Mouse (Mus musculus) yolk sac, embryonic 10.5 days (tissue): ENCODE measurements at regions not wholly inside any gene's neighbourhood (a gene's known extent, or its start where the extent isn't known, plus 50 kb on each side); places are given as distances from the start of the nearest gene placed in this dataset.

ENCODE experiments used
- DNase-seq: peaks from one replicate; pipeline ENCODE4 v3.0.0-alpha.2; 2017; ENCODE audit warnings: low spot score

DNA sequence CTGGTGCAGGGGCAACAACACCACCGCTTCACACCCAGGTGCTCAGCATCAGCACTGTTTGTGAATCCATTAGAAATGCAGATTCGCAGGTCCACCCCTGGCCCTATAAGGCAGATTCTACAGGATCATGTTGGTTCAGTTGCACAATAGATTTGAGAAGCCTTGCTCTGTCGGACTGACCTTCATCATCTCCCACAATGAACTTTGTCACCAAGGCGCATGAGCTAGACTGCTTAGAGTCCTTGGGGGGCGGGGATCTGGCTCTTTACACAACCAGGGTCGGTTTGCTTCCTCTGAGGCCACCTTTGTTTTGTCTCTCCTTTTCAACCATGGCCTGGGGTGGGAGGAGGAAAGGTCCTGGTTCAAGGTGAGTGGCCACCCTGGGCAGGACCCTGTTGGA is 209.7 kb downstream of the Igsf11 start:
- DNase-seq = peak; percentile 27

DNA sequence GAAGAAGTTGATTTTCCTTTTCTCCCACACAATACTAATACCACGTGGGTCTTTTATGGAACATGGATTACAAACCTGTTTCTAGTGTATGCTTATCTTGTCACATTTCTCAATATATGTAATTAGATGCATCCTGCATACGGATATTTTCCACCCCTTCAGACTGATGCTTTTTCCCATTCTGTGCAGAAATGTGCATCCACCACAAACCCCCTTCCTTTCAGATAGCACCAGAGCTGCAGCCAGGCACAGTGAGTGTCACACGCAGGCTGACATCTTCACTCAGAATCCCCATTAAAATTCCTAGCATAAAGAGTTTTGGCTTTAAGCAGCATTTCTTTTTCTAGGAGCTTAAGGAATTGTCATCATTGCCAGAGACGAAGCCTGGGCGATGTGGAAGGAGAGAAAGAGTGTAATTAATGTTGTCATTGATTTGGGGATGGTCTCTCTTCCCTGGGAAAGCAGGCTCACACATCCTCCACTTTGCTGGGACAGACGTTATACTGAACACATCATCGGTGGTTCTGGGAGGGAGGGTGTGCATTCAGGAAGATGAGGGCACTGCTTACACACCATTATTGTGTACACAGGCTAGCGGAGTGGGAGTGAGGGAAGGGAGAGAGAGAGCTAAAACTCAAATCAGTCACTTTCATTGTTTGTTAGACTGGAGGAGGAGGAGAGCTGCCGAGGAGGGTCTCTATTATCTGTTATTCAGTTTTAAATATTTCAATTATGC is 211.1 kb downstream of the Igsf11 start:
- no peak for DNase-seq

DNA sequence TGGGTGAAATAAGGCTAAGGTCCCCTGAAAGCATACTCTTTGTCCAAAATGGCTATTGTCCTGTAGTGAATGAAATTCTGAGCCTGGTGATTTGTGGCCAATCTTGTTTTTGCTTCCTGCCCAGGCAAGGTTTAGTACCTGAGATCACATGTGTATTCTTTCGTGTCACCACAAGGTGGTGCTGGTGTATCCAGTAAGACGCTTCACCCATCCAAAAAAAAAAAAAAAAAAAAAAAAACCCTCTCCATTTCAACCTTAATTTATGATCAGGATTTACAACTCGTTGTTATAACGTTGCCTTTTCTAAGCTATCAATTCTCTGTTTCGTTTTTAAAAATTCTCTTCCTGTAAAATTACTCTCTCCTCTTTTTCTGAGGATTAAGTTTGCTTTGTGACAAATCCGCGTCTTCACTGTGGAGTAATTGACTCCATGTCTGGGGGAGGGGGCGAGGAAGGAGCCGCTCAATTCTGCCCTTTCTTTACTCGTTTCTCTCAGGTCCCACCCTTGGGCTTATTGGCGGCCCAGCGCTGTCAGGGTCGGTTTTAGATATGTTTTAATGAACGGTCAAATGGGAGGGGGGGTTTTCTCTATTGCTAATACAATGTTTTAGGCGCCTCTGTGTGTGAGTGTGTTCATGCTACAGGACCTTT is 217.0 kb downstream of the Igsf11 start:
- DNase-seq = no peak

DNA sequence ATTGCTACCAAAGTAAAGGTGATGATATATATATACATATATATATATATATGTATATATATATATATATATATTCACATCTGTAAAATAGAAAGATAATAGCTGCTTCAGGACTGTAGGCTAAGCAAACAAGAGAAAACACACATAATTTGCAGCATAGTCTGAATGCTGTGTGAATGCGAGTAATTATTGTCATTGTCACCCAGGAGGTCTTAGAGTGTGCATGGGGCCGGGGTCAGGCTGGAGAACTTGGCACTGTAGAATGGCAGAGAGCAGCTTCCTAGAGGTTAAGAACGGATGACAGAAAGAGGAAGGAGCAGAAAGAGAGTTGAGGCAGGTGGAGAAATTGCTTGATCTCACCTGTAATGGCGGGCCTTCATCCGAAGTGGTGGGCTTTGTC is 217.6 kb downstream of the Igsf11 start:
- no peak for DNase-seq

DNA sequence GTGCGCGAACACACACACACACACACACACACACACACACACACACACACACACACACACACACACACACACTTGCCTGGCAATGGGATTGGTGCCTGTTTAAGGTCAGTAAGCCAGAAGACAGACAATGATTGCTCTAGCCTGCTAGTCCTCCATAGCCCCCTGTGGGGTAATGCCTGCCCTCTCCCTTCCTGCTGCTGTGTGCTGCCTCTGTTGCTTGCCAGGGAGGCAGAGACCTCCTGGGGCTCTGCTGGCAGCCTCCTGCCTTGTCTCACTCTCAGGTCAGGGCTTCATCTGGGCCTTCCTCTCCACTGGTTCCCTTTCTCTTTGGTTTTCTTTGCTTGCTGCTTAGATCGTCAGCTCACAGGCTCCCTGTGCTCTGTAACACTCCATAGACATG is 225.6 kb downstream of the Igsf11 start:
- DNase-seq = no peak

DNA sequence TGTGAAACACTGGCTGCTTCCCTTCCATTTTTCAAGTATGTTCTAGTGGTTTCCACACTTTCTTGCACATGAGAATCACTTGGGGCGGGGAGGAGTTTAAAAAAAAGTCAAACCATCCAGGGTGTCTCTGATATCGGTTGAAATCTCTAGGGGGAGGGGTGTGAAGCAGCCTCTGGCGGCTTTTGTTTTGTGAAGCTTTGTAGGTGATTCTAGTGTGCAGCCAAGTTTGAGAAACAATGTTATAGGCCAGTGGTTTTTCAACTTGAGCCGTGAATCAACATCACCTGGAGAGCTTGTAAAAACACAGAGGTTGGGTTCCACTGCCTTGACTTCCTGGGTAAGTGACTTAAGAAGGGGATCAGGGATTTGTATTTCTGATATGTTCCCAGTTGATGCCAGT is 227.3 kb downstream of the Igsf11 start:
- no peak for DNase-seq

DNA sequence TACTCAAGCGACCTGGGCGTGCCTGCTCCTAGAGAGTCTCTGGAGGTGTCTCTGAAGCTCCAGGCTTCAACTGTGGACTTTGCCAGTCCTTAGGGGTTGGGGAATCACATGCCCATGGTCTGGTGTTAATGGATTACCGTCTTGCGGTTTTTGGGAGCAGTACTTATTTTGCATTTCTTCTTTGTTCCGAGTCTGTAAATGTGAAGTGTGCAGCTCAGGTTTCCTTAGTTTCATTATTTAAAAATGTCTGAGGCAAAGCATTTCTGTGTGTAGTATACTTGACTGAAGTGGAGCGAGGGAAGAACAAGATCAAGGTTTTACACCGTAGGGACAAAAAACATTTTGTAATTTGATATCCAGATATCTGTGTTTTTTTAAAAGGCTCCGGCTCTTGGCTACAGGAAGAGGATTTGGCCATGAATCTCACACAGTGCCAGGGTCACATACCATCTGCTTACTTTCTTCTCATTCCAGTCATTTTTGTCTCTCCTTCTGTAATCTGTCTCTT is 231.0 kb downstream of the Igsf11 start:
- DNase-seq = peak; percentile 22

DNA sequence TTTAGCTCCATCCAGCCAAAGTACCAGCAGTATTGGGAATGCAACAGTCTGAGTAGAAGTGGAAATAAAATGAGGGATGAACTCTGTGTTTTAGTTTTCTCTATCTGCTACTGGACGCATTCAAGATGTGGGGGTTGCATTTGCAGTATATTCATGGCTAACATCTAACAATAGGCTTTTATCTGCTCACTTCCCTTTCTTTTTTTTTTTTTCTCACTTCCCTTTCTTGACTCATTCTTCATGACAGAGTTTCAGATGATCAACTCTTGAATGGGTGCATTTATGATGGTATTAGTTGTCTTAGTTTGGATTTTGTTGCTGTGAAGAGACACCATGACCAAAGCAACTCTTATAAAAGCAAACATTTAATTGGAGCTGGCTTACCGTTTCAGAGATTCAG is 240.0 kb downstream of the Igsf11 start:
- no peak for DNase-seq

DNA sequence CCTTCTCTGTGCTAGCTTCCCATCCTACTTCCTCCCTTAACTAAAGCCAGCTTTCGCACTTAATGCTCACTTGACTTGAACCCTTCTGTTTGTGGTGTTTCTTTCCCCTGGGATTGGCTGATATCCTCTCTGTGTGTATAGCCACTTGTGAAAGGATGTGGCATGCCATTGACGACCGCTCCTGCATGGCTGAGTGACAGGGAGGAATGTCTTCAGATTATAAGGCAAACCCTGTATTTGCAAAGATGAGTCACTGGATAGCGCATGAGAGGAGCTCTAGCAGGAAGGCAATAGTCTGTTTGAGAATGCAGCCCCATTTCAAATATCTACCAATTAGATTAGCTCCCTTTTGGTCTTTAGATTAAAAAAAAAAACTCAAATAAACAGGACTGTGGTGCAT is 243.3 kb downstream of the Igsf11 start:
- no peak for DNase-seq

DNA sequence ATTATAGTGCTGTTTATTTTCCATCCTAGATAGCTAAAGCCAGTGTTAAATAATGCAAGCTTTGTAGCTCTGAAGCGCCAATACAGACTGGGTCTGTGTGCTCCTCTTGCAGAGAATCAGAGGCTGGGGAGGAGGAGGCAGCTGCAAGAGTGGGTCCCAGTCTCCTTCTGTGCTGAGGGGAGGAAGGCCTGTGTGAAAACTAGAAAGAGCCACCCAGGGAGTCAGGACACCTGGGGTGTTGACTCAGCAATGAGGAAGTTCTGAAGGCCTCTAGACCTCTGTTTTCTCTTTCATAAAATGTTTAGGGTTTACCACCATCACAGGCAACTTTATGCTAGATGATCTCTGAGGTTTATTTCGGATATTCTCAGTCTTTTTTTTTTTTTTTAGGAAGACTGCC is 254.7 kb downstream of the Igsf11 start:
- DNase-seq = no peak

DNA sequence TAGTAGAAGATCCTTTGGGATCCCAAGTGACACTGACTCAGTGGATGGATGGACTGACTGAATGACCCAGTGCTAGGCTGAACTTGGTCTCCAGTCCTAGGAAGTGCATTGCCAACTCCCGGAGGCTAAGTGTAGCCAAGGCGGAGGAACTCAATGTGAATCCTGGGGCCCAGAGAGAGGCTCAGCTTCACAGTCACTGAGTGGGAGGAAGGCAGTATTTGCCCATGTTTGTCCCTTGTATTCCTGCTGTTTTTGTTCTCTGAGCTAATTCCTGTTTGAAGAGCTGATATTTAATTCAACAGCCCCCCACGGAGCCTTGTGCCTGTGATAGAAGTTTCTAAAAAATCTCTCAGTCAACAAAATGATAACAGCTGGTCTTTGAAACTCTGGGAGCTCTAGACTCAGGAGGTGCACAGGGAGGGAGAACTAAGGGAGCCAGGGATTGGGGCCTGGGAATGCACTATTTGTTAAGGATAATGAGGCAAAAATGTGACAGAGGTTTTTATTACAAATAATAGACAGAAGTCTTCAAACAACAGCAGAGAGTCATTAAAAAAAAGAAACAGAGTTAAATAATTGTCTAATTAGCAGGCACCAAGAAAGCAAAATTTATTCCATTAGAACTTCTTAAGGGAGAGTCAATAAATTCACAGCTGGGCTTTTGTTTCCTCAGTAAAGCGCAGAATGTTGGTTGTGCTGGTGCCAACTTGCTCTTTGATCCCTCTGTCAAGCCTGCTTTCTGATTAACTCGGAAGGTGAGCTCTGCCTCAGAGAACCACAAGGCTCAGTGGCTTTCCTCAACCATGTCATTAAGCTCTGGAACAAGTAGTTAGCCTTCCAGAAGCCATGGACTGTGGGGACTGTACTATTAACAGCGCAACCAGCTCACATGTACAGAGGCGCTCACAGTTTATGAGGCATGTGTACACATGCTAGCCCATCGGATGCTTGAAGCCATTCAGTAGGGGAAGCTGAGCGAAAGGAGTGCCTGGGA is 259.2 kb downstream of the Igsf11 start:
- DNase-seq = no peak

DNA sequence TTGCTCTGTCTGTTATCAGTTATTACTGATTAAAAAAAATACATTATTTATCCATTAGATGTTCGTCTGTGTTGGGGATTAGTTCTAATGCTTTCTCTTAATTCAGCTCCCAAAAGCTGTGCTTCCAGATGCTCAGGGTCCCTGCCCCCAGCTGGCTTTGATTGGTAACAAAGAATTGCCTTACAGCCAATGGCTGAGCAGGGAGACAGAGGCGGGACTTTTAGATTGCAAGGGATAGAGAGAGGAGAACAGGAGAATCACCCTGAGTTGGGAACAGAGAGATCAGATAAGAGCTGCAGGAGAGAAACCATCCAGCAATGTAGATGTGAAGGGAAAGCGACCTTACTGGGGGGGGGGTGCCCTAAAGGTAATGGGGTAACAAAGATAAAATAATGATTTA is 266.4 kb downstream of the Igsf11 start:
- no peak for DNase-seq

DNA sequence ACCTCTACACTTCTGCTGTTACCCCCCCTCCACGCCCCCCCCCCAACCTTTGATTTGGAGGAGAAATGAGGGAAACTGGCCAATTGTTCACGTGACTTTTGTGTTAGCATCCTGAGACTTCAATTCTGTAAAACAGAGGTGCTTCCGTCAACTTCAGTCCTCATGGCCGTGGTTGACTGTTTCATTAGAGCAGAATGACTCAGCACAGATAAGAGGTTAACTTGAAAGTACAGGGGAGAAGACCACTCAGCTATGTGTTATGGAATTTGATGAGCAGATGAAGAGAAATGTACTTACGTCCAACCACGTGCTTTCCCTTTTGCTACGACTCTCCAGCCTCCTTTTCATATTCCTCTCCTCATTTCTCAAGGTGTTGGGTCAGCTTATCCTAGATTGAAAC is 267.3 kb downstream of the Igsf11 start:
- DNase-seq = no peak

DNA sequence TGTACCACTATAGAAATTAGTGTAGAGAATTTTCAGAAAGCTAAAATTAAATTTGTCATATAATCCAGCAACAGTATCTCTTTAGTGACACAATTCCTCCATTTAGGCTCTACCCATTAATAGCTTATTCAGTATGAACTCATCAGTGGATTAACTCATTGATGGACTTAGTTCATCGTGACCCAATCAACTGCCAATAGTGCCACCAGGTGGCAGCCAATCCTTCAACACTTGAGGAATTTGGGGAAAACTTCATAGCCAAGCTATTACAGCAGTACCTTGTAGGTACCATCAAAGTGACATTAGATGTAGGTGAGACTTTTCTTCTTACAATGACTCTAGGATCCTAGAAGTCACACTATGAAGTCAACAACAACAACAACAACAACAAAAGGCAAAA is 270.2 kb downstream of the Igsf11 start:
- DNase-seq = no peak

DNA sequence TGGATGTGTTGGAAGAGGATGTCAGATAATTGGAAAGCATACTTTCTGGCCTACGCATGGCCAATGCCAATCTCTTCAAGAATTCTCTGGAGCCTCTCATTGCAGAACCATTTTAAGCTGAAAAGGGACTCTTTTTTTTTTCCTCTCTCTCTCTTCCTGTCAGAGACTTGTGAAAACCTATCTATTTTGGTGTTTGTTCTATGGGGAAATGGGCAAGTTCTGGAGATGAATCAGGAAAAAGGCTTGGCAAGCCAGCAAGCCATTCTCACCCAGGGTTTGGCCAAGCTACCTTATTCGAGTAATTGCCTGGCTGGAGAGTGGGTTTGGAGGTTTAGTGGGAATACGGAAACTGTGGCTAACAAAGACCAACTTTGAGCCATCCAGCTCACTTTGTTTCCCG is 299.4 kb downstream of the Igsf11 start:
- DNase-seq = no peak

DNA sequence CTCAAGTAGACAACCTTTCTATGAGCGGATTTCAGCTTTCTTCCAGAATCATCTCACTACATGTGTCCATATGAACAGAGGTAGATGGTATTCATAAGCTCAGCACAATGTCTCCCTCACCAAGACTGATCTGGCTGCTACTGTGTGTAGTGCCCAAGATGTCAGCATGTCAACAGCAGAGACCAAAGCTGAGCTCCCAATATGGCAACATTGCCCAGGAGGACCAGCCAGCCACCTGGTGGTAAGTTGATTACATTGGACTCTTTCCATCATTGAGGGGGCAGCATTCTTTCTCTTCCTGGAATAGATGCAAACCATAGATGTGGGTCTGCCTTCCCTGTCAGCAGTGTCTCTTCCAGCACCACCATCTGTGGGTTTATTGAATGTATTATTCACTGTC is 303.0 kb downstream of the Igsf11 start:
- DNase-seq = no peak

DNA sequence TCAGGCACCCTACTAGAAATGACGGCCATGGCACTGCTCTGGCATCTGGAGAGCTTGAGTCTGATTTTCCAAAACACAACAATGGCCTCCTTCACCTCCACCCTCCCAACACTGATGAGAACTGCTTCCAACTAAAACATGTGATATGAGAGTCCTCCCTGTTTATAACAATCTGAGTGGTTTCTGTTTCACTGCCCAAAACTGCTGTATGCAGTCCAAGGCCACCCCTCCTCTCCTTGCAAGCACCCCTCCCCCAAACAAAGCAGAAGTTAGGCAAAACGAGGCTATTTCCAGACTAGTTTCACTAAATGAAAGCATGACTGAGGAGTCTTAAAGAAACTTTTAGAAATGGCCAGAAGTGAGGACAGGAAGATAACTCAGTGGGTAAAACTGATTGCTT is 304.4 kb downstream of the Igsf11 start:
- no peak for DNase-seq

DNA sequence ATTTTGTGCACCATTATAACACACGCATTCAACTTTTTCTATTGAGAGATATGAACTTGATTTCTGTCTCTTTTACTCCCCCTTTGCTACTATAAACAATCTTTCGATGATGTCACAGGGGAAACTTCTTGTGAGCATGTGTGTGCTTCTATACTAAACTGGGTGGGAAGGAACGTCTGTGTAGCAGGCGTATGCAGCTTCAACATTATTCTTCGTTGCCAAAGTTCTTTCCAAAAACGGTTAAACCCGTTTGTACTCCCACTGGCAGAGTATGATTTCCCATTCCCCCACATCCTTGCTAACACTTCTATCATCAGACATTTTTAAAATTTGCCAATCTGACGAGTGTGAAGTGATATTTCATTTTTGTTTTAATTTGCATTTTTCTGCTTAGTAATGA is 331.1 kb downstream of the Igsf11 start:
- no peak for DNase-seq

DNA sequence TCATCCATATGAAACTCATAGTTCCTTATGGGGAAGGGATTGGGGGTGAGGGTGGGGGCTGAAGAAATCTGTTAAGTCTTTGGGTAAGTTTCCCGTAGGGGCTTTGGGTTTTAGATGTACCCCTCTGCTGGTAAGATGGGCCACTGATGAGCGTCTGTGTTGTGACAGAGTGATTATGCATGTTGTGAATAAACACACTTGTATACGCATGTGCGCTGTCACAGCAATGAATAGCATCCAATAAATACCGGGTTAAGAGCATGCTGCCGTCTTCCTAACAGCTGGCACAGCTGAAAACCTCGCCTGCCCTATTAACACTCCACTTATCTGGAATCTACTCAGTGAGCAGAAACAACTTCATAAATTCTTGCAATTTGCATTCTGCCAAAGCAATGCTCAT is 337.0 kb downstream of the Igsf11 start:
- DNase-seq = no peak

DNA sequence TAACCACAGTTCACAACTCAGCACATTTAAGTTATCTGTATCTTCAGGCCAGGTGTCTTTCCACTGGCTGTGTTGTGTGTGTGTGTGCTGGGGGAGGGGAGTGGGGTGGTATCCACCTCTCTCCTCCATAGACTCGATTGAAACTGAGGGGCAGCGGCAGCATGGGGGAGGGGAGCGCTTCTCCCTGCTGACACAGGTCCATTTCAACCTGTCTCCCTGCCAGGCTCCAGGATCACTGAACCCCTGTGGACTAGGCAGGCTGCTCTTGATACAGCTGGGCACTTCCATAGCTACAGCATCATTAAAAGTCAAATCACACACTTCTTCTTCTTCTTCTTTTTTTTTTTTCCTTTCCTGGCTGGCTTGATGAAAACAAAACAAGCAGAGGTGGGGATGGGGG is 338.0 kb downstream of the Igsf11 start:
- DNase-seq = no peak

DNA sequence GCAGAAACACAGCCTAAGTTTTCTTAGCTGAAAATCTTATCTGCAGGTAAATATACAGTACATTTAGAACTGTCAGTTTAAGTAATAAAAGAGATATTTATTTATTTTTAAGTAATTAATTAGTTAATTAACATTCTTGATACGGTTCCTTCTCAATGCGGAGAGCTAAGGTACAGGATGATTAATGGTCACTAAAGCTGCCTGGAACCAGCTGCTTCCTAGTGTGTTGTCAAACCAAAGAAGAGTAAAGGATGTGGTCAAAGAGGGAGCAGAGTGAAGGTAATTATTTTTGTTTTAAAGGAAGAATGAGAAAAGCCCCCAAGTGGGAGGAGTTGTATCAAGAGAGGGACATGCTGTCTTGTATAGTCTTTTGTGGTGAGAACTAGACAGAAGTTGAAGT is 341.8 kb downstream of the Igsf11 start:
- no peak for DNase-seq

DNA sequence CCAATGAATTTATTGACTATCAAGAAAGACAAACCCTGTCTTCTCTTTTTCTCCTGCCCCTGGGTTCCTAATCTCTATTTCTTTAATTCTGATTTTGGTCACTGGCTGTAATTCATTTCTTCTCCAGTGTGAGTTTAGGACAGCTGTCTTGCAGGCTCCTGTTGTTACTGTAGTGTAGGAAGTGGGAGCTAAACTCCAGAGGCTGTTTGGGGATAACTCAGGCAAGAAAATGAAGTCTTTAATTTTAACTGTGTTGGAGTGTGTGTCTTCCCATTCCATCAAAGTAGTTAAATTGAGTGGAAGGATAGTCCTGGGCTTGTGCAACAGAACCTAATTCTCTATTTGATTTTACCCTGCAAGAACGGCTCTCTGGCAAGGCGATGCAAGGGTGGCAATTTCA is 381.0 kb downstream of the Igsf11 start:
- no peak for DNase-seq

DNA sequence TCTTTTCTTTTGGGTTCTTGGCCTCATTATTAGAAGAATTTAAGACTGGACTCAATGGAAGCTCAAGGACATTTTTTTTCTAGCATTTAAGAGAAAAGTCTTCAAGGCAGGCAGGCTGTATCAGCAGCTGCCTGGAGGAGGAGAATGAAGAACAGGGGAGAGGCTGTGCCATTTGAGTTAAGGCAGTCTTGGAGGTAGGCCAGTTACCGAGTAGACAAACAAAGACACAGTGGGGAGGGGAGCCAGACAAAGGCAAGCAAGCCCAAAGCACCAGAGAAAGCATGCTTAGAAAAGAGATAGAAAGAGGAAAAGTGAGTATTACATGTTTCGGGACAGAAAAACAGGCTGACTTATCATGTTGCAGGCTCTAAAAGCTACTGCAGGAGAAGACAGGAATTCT is 392.0 kb downstream of the Igsf11 start:
- peak; percentile 18 for DNase-seq
